Mouse (Mus musculus) liver, postnatal 0 days (tissue): ENCODE measurements around the gene Kif1c. TPM values are rescaled to one million over a fixed set of nuclear protein-coding genes. Genes with fewer than 3 reads are reported as not detected.
A peak's percentile ranks its signal among the peaks of the same experiment; 100 is the strongest.
"Not testable (repeated sequence)": the region's sequence is repeated elsewhere in the genome, so short reads cannot be mapped to it uniquely, and the experiment has no call there.

ENCODE experiments used
- ATAC-seq: fragments of 200-750 bp; cut with Nextera tagmentation; 2 replicates; pipeline ENCODE4 v1.8.0; 2017; ENCODE audit warnings: mild to moderate bottlenecking, moderate library complexity
- DNase-seq: peaks from one replicate; pipeline ENCODE4 v3.0.0-alpha.2; 2016
- H3K27ac ChIP-seq: fragments of 300-500 bp; sonication (generic); 2 replicates; pipeline ENCODE4 v1.5.1; 2014; ENCODE audit warnings: antibody characterized with exemption, moderate library complexity, mild to moderate bottlenecking, low read depth
- H3K27me3 ChIP-seq: fragments of 300-500 bp; sonication (generic); 2 replicates; pipeline ENCODE4 v1.6.1; 2014; ENCODE audit warnings: low read length, control low read depth, mixed read lengths; ENCODE audit not compliant: insufficient read depth
- H3K36me3 ChIP-seq: fragments of 300-500 bp; sonication (generic); replicated peaks from 2 replicates; pipeline ENCODE4 v1.6.1; 2014; ENCODE audit warnings: mild to moderate bottlenecking, control low read depth, low read length, moderate library complexity, mixed read lengths; ENCODE audit not compliant: insufficient read depth
- H3K4me1 ChIP-seq: fragments of 300-500 bp; sonication (generic); 2 replicates; pipeline ENCODE4 v1.6.1; 2014; ENCODE audit warnings: antibody characterized with exemption, mild to moderate bottlenecking, control low read depth; ENCODE audit not compliant: insufficient read depth
- H3K4me2 ChIP-seq: fragments of 300-500 bp; sonication (generic); 2 replicates; pipeline ENCODE4 v1.6.1; 2014; ENCODE audit warnings: low read depth, mild to moderate bottlenecking, low read length, moderate library complexity, mixed read lengths
- H3K4me3 ChIP-seq: fragments of 300-500 bp; sonication (generic); 2 replicates; pipeline ENCODE4 v1.5.1; 2014; ENCODE audit warnings: low read depth, low read length
- H3K9ac ChIP-seq: fragments of 300-500 bp; sonication (generic); replicated peaks from 2 replicates; pipeline ENCODE4 v1.6.1; 2014; ENCODE audit warnings: mild to moderate bottlenecking, moderate library complexity
- H3K9me3 ChIP-seq: fragments of 300-500 bp; sonication (generic); 2 replicates; pipeline ENCODE4 v1.6.1; 2016; ENCODE audit warnings: mild to moderate bottlenecking, control low read depth, low read length, mixed read lengths
- CTCF ChIP-seq: sonication (generic); IDR thresholded peaks from 2 replicates; pipeline ENCODE4 v1.5.1; 2016; ENCODE audit warnings: antibody characterized with exemption, low read depth
- WGBS: fragments of 180-500 bp; shearing (Covaris S2); extraction: QIAGEN DNeasy Blood & Tissue Kit; methylation state at CpG from one replicate; pipeline ENCODE4 v1.1.7; 2014; ENCODE audit not compliant: insufficient replicate concordance; 5-methylcytosine and 5-hydroxymethylcytosine counted together
- microRNA-seq: library from miRNA; unstranded; fragments of <30 nt; microRNA quantifications from one replicate; pipeline ENCODE4, GENCODE M21; 2016
- polyA plus RNA-seq: library from polyadenylated mRNA; unstranded; fragments of >200 nt; fragmentation: Nextera tagmentation; extraction: Ambion mirVana; gene quantifications from 2 replicates; pipeline ENCODE4 v1.2.1, GENCODE M21; 2015

Kif1c gene
- polyA plus RNA-seq, 1 experiment from 2014 or later, result 1.8 TPM

DNA sequence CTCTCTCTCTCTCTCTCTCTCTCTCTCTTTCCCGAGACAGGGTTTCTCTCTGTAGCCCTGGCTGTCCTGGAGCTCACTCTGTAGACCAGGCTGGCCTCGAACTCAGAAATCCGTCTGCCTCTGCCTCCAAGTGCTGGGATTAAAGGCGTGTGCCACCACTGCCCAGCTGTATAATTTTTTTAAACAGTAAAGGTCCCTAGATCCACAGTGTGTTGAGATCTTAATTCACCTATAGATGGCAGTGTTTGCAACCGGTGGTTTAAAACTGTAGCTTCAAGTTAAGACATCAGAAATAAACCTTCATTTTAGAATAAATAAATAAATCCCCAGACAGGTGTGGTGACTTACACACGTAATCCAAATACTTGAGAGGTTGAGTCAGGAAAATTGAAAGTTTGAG lies 77.7 kb downstream of the Kif1c start:
- H3K36me3 ChIP-seq, H3K27me3 ChIP-seq, DNase-seq, H3K27ac ChIP-seq, ATAC-seq, H3K9ac ChIP-seq, H3K4me3 ChIP-seq, H3K4me2 ChIP-seq, H3K4me1 ChIP-seq, H3K9me3 ChIP-seq: not testable (repeated sequence)
- 21% methylated on average over 6 of the region's 6 CpGs for WGBS
- TF ChIP-seq CTCF, result peak; percentile 60

Small RNAs within 50 kb of the gene (microRNA-seq; reads per million reads assigned to microRNA genes)
- gene Gm22760, result not detected
- not detected for gene Mir6925

Other genes starting within 250 kb of the Kif1c start
- 14.3 and 15.1 TPM in 2 replicates for gene Med11, start 248.6 kb upstream of the Kif1c start, polyA plus RNA-seq
- gene Zmynd15, start 241.1 kb upstream of the Kif1c start, polyA plus RNA-seq, result 0.59 and 0.70 TPM in 2 replicates
- 9.2 and 9.4 TPM in 2 replicates for gene Cxcl16, start 240.6 kb upstream of the Kif1c start, polyA plus RNA-seq
- 1.7 and 2.8 TPM in 2 replicates for gene Tm4sf5, start 195.3 kb upstream of the Kif1c start, polyA plus RNA-seq
- gene Vmo1, start 185.9 kb upstream of the Kif1c start, polyA plus RNA-seq, result 1.0 and 1.4 TPM in 2 replicates
- 28.0 and 30.8 TPM in 2 replicates for gene Gltpd2, start 181.4 kb upstream of the Kif1c start, polyA plus RNA-seq
- 317 and 325 TPM in 2 replicates for gene Psmb6, start 175.2 kb upstream of the Kif1c start, polyA plus RNA-seq
- gene Gm40193, start 167.6 kb upstream of the Kif1c start, polyA plus RNA-seq, result not detected in 2 replicates
- gene Pld2, start 160.5 kb upstream of the Kif1c start, polyA plus RNA-seq, result 1.6 and 1.8 TPM in 2 replicates
- 3.7 and 3.9 TPM in 2 replicates for gene Mink1, start 137.7 kb upstream of the Kif1c start, polyA plus RNA-seq
- gene 4930544D05Rik, start 84.7 kb upstream of the Kif1c start, polyA plus RNA-seq, result not detected in 2 replicates
- 0.19 TPM in 1 of 2 replicates, not detected in the other for gene Chrne, start 81.3 kb upstream of the Kif1c start, polyA plus RNA-seq
- gene Gp1ba, start 61.4 kb upstream of the Kif1c start, polyA plus RNA-seq, result 3.5 and 4.1 TPM in 2 replicates
- 54.8 and 55.3 TPM in 2 replicates for gene Rnf167, start 53.3 kb upstream of the Kif1c start, polyA plus RNA-seq
- 140 and 143 TPM in 2 replicates for gene Slc25a11, start 53.1 kb upstream of the Kif1c start, polyA plus RNA-seq
- 918 and 940 TPM in 2 replicates for gene Pfn1, start 45.9 kb upstream of the Kif1c start, polyA plus RNA-seq
- gene Eno3, start 43.3 kb upstream of the Kif1c start, polyA plus RNA-seq, result 4.0 and 21.3 TPM in 2 replicates
- gene Spag7, start 31.1 kb upstream of the Kif1c start, polyA plus RNA-seq, result 36.6 and 42.1 TPM in 2 replicates
- gene Camta2, start 12.4 kb upstream of the Kif1c start, polyA plus RNA-seq, result 2.8 and 3.4 TPM in 2 replicates
- gene Inca1, start 393 bp upstream of the Kif1c start, polyA plus RNA-seq, result 8.3 and 10.8 TPM in 2 replicates
- 1.9 and 2.0 TPM in 2 replicates for gene Zfp3, start 63.7 kb downstream of the Kif1c start, polyA plus RNA-seq
- gene Scimp, start 112.0 kb downstream of the Kif1c start, polyA plus RNA-seq, result 2.6 and 3.0 TPM in 2 replicates
- 18.3 and 18.5 TPM in 2 replicates for gene Rabep1, start 144.2 kb downstream of the Kif1c start, polyA plus RNA-seq